Mouse (Mus musculus) lung, adult 2 months (tissue): ENCODE data around the gene Coa7. TPM values are rescaled to one million over a fixed set of nuclear protein-coding genes. Genes with fewer than 3 reads are reported as not detected.

Source experiments
- DNase-seq: peaks from one replicate; pipeline ENCODE4 v3.0.0; 2022
- H3K4me1 ChIP-seq: fragments of 200-500 bp; 2 replicates; pipeline ENCODE4 v1.6.1; 2011; ENCODE audit warnings: low read length; ENCODE audit not compliant: control insufficient read depth, insufficient read depth
- H3K4me3 ChIP-seq: fragments of 200-500 bp; replicated peaks from 2 replicates; pipeline ENCODE3; 2011; ENCODE audit warnings: low read depth, mild to moderate bottlenecking, control low read depth, low read length; ENCODE audit errors: extremely low read depth
- CTCF ChIP-seq: fragments of 200-500 bp; IDR thresholded peaks from 2 replicates; pipeline ENCODE4 v1.5.1; 2011; ENCODE audit warnings: mild to moderate bottlenecking, low read length, control low read depth; ENCODE audit not compliant: insufficient read depth
- POLR2A ChIP-seq: fragments of 200-500 bp; IDR thresholded peaks from 2 replicates; pipeline ENCODE4 v1.6.1; 2011; ENCODE audit warnings: low read depth, mild to moderate bottlenecking, control low read depth, low read length, borderline replicate concordance; ENCODE audit errors: extremely low read depth
- WGBS: fragments of 180-500 bp; shearing (Covaris S2); methylation state at CpG from one replicate; pipeline ENCODE4 v1.1.7; 2018; 5-methylcytosine and 5-hydroxymethylcytosine counted together
- polyA plus RNA-seq: library from polyadenylated mRNA; depleted of rRNA; stranded (reverse); fragments of >200 nt; gene quantifications from 2 replicates; pipeline ENCODE4 v1.2.3, GENCODE M21; 2012; rRNA removed

The Coa7 gene
- 3.2 and 5.2 TPM in 2 replicates for polyA plus RNA-seq

DNA sequence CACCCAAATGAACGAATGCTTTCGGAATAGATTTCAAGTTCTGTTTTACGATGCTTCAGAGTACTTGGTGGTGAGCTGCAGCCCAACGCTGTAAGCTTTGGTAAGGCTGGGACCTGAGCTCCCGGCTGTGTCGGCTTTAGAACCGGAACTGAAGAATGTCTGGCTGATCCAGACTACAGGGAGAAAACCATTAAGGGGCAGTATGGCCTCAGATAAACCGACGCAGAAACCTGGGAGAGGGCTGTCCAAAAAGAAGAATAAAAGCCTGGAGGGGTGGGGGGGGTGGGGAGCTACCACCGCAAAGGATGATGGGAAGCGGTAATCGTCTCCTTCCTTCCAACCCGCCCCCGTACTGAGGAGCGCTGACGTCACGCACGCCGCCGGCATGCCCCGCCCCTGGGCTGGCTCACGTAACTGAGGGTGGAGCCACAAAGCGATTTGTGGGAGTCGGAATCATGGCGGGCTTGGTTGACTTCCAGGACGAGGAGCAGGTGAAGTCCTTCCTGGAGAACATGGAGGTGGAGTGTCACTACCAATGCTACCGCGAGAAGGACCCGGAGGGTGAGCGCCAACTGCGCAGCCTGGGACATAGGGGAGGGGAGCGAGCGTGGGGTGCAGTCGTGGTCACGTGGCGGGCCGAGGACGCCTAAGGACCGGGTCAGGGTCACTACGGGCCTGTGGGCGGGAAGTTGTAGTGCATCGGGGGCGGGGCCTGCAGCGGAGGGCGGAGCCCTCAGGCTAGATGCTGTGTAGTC is at the start of gene Coa7:
Gene Coa7 (plus strand): TSS at position 411 of the 755 bp plus-strand sequence.
- TF ChIP-seq POLR2A, result peak; percentile 69; the same call in 1 of the 2 replicates
- TF ChIP-seq CTCF, result no peak
- H3K4me3 ChIP-seq, result peak within 1 kb of the TSS; percentile 83
- DNase-seq, result peak; percentile 98
- peaks cover 4% of the 10 kb centered on the region for H3K4me1 ChIP-seq
- WGBS, result under 1% methylated on average over 45 of the region's 45 CpGs

DNA sequence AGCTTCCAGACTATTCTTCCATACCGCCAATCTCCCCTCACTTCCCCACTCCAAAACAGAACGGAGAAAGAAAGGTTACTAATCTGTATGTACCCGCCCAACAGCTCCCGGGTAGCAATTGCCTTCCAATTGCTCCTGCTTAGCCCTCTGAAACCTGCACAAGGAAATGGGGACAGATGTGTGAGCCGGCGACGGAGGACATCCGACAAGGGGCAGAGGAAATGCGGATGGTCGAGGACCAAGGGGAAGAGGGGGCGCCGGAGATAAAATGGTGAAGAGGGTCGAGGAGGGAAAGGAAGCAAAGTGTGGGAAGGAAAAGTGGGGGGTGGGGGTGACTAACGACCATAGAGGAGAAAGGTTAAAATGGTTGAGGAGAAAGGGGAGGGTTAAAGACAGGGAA is 27.7 kb upstream of the Coa7 start:
- no peak for DNase-seq

DNA sequence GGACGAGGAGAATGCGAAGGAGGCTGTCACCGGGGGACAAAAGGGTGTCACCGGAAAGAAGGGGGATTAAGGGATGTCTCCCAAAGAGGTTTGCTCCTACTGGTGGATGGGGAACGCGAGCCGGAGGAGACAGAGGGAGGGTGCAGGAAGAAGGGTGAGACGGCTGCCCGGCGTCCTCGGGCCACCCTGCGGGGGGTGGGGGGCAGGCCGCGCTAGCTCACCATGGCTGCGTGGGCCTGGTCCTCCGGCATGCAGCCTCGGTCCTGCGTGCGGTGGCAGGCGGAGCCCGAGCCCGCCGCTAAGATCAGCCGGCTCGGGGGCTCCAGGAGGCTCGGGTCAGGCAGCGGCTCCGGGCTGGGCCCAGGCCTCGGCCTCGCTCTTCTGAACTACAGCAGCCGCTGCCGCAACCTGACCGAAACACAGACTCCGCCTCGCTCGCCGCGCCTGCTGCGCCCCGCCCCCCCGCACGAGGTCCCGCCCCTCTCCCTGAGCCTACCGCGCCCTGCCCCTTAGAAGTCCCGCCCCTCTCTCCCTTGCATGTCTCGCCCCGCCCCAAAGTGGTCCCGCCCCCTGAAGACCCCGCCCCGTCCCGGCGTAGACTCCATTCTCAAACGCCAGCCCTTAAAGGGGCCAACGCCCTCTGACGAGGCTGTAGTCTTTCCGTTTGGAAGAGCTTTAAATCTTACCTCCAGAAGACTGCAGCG is 27.1 kb upstream of the Coa7 start, which contains the start of gene Zyg11b:
Gene Zyg11b (minus strand): TSS at position 427 of the 704 bp plus-strand sequence.
- DNase-seq, result peak; percentile 85
- no peak for TF ChIP-seq CTCF
- TF ChIP-seq POLR2A, result peak; percentile 52; the same call in 1 of the 2 replicates
- Histone ChIP-seq H3K4me1 (peaks cover 8% of the 10 kb centered on the region; the same call in 1 of the 2 replicates), H3K4me3 (peak within 1 kb of the TSS; percentile 81)
- WGBS, result under 1% methylated on average over 58 of the region's 58 CpGs

More for the DNA sequence above, 27.7 kb upstream of the Coa7 start:
- H3K4me1 ChIP-seq, result peaks cover 8% of the 10 kb centered on the region; the same call in 1 of the 2 replicates
- TF ChIP-seq CTCF (no peak), POLR2A (no peak)
- WGBS, result 0% methylated on average over 14 of the region's 14 CpGs
- H3K4me3 ChIP-seq, result peak overlapping the region; percentile 81

DNA sequence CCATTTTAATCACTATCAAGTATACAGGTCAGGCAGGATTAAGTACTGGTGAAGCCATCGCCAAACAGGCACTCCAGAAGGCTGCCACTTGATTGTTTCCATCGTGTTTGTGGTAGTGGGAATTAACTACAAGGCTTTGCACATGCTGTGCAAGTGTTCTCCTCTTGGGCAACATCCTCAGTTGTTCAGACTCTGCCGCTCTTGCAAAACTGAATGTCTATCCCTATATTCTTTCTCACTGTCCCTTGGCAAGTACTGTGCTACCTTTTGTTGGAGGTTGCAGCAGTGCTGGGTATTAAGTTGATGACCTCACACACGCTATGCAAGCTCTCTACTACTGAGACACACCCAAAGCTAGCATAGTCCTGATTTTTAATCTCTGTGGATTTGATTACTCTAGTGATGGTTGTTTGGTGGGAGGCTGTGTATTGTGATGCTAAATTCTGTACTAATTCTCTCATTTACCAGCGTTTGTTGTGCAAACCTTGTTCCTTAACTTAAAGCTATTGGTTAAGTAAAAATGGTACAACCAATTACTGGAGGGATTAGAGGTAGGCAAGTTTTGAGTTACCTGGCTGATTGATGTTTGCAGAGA is 25.5 kb upstream of the Coa7 start:
- Histone ChIP-seq H3K4me3 (no peak overlapping the region), H3K4me1 (peaks cover 8% of the 10 kb centered on the region; the same call in 1 of the 2 replicates)
- WGBS, result 72% methylated on average over 5 of the region's 5 CpGs
- TF ChIP-seq CTCF (no peak), POLR2A (no peak)
- DNase-seq, result no peak

DNA sequence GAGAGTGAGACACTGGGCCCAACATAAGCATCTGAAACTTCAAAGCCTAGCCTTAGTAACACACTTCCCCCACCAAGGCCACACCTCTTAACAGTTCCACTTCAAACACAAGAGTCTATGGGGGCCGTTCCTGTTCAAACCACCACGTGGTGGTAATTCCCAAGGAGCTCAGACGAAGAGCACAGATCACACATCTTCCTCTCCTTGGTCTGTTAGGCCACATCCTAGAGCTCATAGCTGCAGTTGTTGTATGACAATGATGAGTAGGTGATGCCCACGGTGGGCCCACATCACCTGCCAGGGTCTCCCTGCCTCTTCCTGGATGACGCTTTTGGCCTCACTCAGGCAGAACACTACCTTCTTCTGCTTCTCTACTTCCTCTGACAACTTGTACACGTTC is 17.2 kb upstream of the Coa7 start:
- no peak for DNase-seq
- WGBS, result 54% methylated on average over 6 of the region's 6 CpGs
- TF ChIP-seq CTCF, result no peak
- H3K4me3 ChIP-seq, result no peak overlapping the region
- no peaks in the 10 kb centered on the region for H3K4me1 ChIP-seq

DNA sequence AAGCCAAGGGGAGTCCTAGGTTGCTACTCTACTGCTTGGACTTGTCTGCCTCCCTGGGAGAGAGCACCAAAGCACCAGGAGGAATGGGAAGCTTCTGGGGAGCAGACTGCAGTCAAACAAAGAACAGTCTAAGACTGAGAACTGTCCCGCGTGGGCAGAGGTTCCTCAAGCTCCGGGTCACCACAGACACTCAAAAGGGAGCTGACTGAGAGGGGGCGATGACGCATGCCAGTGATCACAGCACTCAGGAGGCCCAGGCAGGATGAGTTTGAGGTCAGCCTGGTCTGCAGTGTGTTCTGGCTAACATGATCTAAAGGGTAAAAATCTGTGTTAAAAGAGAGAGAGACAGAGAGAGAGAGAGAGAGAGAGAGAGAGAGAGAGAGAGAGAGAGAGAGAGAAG is 13.9 kb upstream of the Coa7 start:
- Histone ChIP-seq H3K4me1 (no peaks in the 10 kb centered on the region), H3K4me3 (no peak overlapping the region)
- 54% methylated on average over 5 of the region's 5 CpGs for WGBS
- no peak for DNase-seq
- TF ChIP-seq CTCF (no peak), POLR2A (no peak)

DNA sequence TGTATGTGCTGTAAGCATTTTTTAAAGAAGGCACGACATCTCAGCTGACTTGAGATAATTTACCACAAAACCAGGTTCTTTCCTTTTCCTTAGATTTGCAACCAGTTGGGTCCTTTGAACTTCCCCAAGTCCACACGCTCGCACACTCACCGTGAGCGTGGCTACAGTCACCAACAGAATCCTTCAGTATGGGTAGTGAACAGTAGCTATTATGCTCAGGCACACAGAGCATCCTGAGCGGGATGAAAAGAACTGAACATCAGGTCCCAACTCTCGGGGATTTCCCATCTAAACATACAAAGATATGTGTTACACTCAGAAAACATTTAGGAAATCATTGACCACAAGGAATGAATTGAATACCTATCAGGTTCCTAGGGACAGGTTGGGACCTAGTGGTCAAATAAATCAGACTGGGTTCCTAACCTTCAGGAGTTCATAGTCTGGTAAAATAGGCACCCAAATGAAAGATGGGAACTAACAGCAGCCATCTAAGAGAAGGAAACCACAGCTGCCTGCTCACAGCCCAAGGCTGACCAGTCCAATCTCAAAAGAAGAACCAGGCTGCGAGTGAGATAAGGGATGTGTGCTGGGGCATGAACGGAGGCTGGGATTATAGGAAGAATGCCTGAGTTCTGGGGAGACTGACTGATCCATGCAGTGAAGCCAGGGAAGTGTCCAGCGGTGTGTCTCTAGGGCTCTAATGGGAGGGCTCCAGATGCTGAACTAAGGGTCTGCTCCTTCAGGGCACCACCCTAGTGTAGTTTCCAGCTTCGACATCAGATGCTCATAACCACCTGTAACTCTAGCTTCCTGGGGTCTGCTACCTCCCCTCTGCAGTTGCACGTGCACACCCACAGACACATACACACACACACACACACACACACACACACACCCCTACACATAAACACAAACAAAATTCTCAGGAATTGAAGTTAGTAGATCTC is 10.0 kb upstream of the Coa7 start:
- no peak overlapping the region for H3K4me3 ChIP-seq

DNA sequence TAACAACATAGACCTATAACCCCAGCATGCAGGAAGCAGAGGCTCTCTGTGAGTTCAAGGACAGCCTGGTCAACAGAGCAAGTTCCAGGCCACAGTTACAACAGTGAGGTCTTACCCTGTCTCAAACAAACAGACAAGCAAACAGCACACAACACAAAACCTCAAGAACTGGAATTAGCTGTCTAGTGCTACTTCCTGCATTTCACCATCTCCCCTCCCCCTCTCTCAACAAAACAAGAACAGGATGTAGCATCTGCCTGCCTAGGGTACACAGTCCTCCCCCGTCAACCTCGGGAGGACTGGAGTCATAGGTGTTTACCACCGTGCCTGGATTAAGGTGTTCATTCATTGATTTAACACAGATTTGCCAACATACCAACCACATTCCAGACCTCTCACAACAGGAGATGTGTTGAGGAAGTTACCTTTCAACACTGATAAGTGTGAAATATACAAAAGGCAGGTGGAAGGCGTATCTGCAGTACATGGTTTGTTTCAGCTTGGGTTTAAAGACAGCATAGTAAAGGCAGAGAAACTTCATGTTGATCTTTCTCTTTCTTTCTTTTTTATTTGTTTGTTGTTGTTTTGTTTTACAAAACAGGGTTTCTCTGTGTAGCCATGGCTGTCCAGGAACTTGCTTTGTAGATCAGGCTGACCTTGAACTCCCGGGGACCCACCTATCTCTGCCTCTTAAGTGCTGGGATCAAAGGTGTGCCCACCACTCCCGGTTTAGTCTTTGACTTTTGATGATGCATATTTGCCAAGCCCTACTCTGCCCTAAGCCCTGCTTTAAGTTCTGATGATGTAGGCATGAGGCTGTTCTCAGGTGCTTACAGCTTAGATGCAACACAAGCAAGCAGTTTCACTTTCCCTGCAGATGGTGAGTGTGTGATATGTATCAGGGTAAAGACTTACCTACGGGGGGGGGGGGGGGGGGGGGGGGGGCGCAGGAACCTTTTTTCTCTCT is 9.0 kb upstream of the Coa7 start:
- no peak for DNase-seq
- Histone ChIP-seq H3K4me1 (no peaks in the 10 kb centered on the region), H3K4me3 (no peak overlapping the region)
- 34% methylated on average over 7 of the region's 8 CpGs for WGBS
- TF ChIP-seq POLR2A (no peak), CTCF (no peak)

More for the DNA sequence above, 10.0 kb upstream of the Coa7 start:
- no peaks in the 10 kb centered on the region for H3K4me1 ChIP-seq
- 71% methylated on average over 12 of the region's 12 CpGs for WGBS
- DNase-seq, result no peak
- TF ChIP-seq POLR2A (no peak), CTCF (no peak)
